8 mouse cellular contexts compared by ENCODE assay signal in the genomic region with DNA sequence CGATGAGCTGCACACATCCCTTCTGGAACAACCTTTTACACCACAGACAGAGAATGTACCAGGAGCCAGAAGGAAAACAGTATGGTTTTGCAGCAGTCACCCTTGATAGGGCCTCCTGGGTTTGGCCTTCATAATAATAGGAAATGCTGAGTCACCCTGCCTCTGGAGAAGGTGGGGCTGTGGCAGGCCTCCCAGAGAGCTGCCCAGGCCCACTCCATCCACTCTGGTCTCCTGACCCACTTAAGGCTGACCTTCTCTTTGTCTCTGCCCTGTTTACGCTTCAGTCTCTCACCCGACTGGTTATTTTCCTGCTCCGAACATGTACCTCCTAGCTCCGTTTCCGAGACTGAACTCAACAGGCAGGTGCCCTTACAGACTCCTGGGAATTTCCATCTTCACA. TPM values are rescaled to one million over a fixed set of nuclear protein-coding genes. Genes with fewer than 3 reads are reported as not detected.
DNase-seq lines count a peak whose midpoint lies in the region; ATAC-seq and TF ChIP-seq lines count a peak whose summit lies in the region.

No protein-coding gene starts in this region.

- no peak overlapping the region for H3K27ac ChIP-seq in heart, embryonic 14.5 days (replicated peaks in 1 of 2; ENCODE audit: control insufficient read depth in 1 of 2, insufficient read depth in 1 of 2, low read depth in 2 of 2, low read length in 2 of 2)
- peak overlapping the region; percentile 18; the same call in 1 of the 2 replicates for H3K27ac ChIP-seq in liver, embryonic 12.5 days
- 0 out of 2 replicates have a peak overlapping the region, but pooled peaks have one; percentile 30 for H3K27ac ChIP-seq in stomach, embryonic 16.5 days (ENCODE audit: low read length)
- H3K27ac ChIP-seq in layer of hippocampus, adult 2 months: no peak overlapping the region

- no peaks in the 10 kb centered on the region for H3K27me3 ChIP-seq in heart, embryonic 14.5 days (ENCODE audit: control insufficient read depth, insufficient read depth, low read length)
- no peaks in the 10 kb centered on the region for H3K27me3 ChIP-seq in liver, embryonic 12.5 days (replicated peaks)
- no peaks in the 10 kb centered on the region for H3K27me3 ChIP-seq in stomach, embryonic 16.5 days (ENCODE audit: control insufficient read depth, insufficient read depth, low read length)

- H3K9ac ChIP-seq in heart, embryonic 14.5 days (ENCODE audit: low read length): no peak overlapping the region
- no peak overlapping the region for H3K9ac ChIP-seq in liver, embryonic 12.5 days
- no peak overlapping the region for H3K9ac ChIP-seq in stomach, embryonic 16.5 days (ENCODE audit: low read length)

- no peaks in the 10 kb centered on the region for H3K36me3 ChIP-seq in heart, embryonic 14.5 days (ENCODE audit: control insufficient read depth, insufficient read depth, low read length)
- H3K36me3 ChIP-seq in liver, embryonic 12.5 days: no peaks in the 10 kb centered on the region
- no peaks in the 10 kb centered on the region for H3K36me3 ChIP-seq in stomach, embryonic 16.5 days (ENCODE audit: control insufficient read depth, insufficient read depth, low read length)

- no peak for TF ChIP-seq CTCF in layer of hippocampus, adult 2 months (conservative IDR thresholded peaks at IDR 0.05)

- peak; percentile 23 for DNase-seq in CD4-positive helper T cell, adult 2 months (ENCODE audit: low read depth, low spot score)
- DNase-seq in adipocyte (ENCODE audit: low spot score): peak; percentile 80
- DNase-seq in testis, postnatal 14 days (ENCODE audit: low spot score): no peak
- DNase-seq in spleen, adult 18-20 months: no peak
- DNase-seq in layer of hippocampus, adult 2 months (ENCODE audit: low spot score in 2 of 2): no peak

- H3K4me1 ChIP-seq in heart, embryonic 14.5 days (ENCODE audit: control insufficient read depth in 2 of 2, insufficient read depth in 2 of 2, low read length in 2 of 2): peaks cover 5 to 17% of the 10 kb centered on the region in 2 experiments
- H3K4me1 ChIP-seq in liver, embryonic 12.5 days: peaks cover 31% of the 10 kb centered on the region
- peaks cover 8% of the 10 kb centered on the region; the same call in 1 of the 2 replicates for H3K4me1 ChIP-seq in stomach, embryonic 16.5 days (ENCODE audit: control insufficient read depth, insufficient read depth, low read length)

- WGBS in heart, embryonic 14.5 days: 48% methylated on average over 6 of the region's 6 CpGs
- WGBS in liver, embryonic 12.5 days (ENCODE audit: insufficient replicate concordance): 57% methylated on average over 6 of the region's 6 CpGs
- 56% methylated on average over 6 of the region's 6 CpGs for WGBS in stomach, embryonic 16.5 days

- ATAC-seq in heart, embryonic 14.5 days (ENCODE audit: insufficient number of reproducible peaks, insufficient read depth, low FRiP score, low read depth): peak; percentile 61; the same call in 1 of the 2 replicates
- ATAC-seq in liver, embryonic 12.5 days: peak; percentile 95
- peak; percentile 90 for ATAC-seq in stomach, embryonic 16.5 days (ENCODE audit: insufficient read depth, low FRiP score)

- H3K9me3 ChIP-seq in heart, embryonic 14.5 days (ENCODE audit: control insufficient read depth, low read length): no peaks in the 10 kb centered on the region
- no peaks in the 10 kb centered on the region for H3K9me3 ChIP-seq in liver, embryonic 12.5 days (replicated peaks)
- no peaks in the 10 kb centered on the region for H3K9me3 ChIP-seq in stomach, embryonic 16.5 days (replicated peaks; ENCODE audit: control insufficient read depth, low read length)

- H3K4me3 ChIP-seq in heart, embryonic 14.5 days (ENCODE audit: control insufficient read depth in 1 of 2, insufficient read depth in 1 of 2, low read depth in 1 of 2, low read length in 2 of 2): no peak overlapping the region
- no peak overlapping the region for H3K4me3 ChIP-seq in liver, embryonic 12.5 days
- no peak overlapping the region for H3K4me3 ChIP-seq in stomach, embryonic 16.5 days (replicated peaks; ENCODE audit: low read length)
- no peak overlapping the region for H3K4me3 ChIP-seq in layer of hippocampus, adult 2 months

- H3K4me2 ChIP-seq in heart, embryonic 14.5 days (ENCODE audit: low read length): 0 out of 2 replicates have a peak overlapping the region, but pooled peaks have one; percentile 0
- H3K4me2 ChIP-seq in liver, embryonic 12.5 days: peak overlapping the region; percentile 30
- no peak overlapping the region for H3K4me2 ChIP-seq in stomach, embryonic 16.5 days (ENCODE audit: low read depth, low read length)

RNA-seq across cellular contexts. Expression of a gene that starts 0.3 kb away (rescaled TPM):
- polyA plus RNA-seq in heart, embryonic 14.5 days (2014; fragmentation: Nextera tagmentation; extraction: Ambion mirVana): 93.7 and 95.7 TPM in 2 replicates
- polyA plus RNA-seq in liver, embryonic 12.5 days (2016; fragmentation: Nextera tagmentation; extraction: Ambion mirVana): 89.6 and 93.3 TPM in 2 replicates
- polyA plus RNA-seq in stomach, embryonic 16.5 days (2015; fragmentation: Nextera tagmentation; extraction: Ambion mirVana): 80.1 and 92.3 TPM in 2 replicates
- 100 to 1,000 TPM in 1 of 2 experiments, 10 to 100 TPM in 1; 89.3 to 102 TPM for total RNA-seq in layer of hippocampus, adult 2 months (2021)

RNA-seq across cellular contexts. Expression of a gene that starts 48.7 kb away (rescaled TPM):
- polyA plus RNA-seq in heart, embryonic 14.5 days (2014; fragmentation: Nextera tagmentation; extraction: Ambion mirVana): 39.3 and 41.1 TPM in 2 replicates
- not detected in 2 replicates for polyA plus RNA-seq in liver, embryonic 12.5 days (2016; fragmentation: Nextera tagmentation; extraction: Ambion mirVana)
- polyA plus RNA-seq in stomach, embryonic 16.5 days (2015; fragmentation: Nextera tagmentation; extraction: Ambion mirVana): 0.68 TPM in 1 of 2 replicates, not detected in the other
- under 1 TPM; 0.37 to 0.72 TPM for total RNA-seq in layer of hippocampus, adult 2 months (2021)

Comparison
In these comparisons a context has a peak if more than half of its experiments do, and no peak if none do; other contexts are left out.
1. DNase-seq: peak in CD4-positive helper T cell, adult 2 months (single experiment) and adipocyte (single experiment); none in testis, postnatal 14 days (single experiment), spleen, adult 18-20 months (0 of 2) and layer of hippocampus, adult 2 months (0 of 2).
2. H3K27ac ChIP-seq: peak in liver, embryonic 12.5 days (single experiment) and stomach, embryonic 16.5 days (single experiment); none in heart, embryonic 14.5 days (0 of 2) and layer of hippocampus, adult 2 months (single experiment).
3. RNA of a gene that starts 48.7 kb away (polyA plus RNA-seq): 39.3 to 41.1 TPM in heart, embryonic 14.5 days; 0.68 TPM in stomach, embryonic 16.5 days and not detected in liver, embryonic 12.5 days; every median in the first group is over 10 times any median in the second.
4. Peak in every context shown above with its lines, with median percentiles within 50 percentile points of each other: ATAC-seq.